Mouse (Mus musculus) G1E (cell line): ENCODE data around the gene Gosr1. TPM values are rescaled to one million over a fixed set of nuclear protein-coding genes. Genes with fewer than 3 reads are reported as not detected.
A peak's percentile ranks its signal among the peaks of the same experiment; 100 is the strongest.

Experiments used
- ATAC-seq: 2 replicates; pipeline ENCODE4 v1.8.0; 2016; ENCODE audit warnings: mild to moderate bottlenecking; ENCODE audit not compliant: insufficient number of reproducible peaks, poor library complexity, low FRiP score, severe bottlenecking; ENCODE audit errors: extremely low read depth
- DNase-seq: peaks from one replicate; pipeline ENCODE4 v3.0.0; 2012; ENCODE audit warnings: low spot score
- H3K27me3 ChIP-seq: 2 replicates; pipeline ENCODE4 v1.6.1; 2012; ENCODE audit warnings: mild to moderate bottlenecking, low read length, inconsistent platforms; ENCODE audit not compliant: insufficient read depth
- H3K36me3 ChIP-seq: replicated peaks from 2 replicates; pipeline ENCODE3; 2012; ENCODE audit warnings: mild to moderate bottlenecking, inconsistent platforms
- H3K4me1 ChIP-seq: 2 replicates; pipeline ENCODE4 v1.6.1; 2012; ENCODE audit warnings: low read depth, low read length, inconsistent platforms, mixed read lengths; ENCODE audit not compliant: insufficient read depth
- H3K4me3 ChIP-seq: 2 replicates; pipeline ENCODE4 v1.5.1; 2012; ENCODE audit warnings: low read depth, mild to moderate bottlenecking, inconsistent platforms, low read length, moderate library complexity, mixed read lengths
- H3K9me3 ChIP-seq: replicated peaks from 2 replicates; pipeline ENCODE4 v1.6.1; 2012; ENCODE audit warnings: inconsistent platforms
- CTCF ChIP-seq: IDR thresholded peaks from 2 replicates; pipeline ENCODE4 v1.5.1; 2012; ENCODE audit warnings: low read depth, low read length, inconsistent platforms, mixed read lengths
- GATA1 ChIP-seq: IDR thresholded peaks from 2 replicates; pipeline ENCODE4 v1.6.1; 2012; ENCODE audit warnings: borderline replicate concordance, low read length, inconsistent platforms, mixed read lengths
- GATA2 ChIP-seq: IDR thresholded peaks from 2 replicates; pipeline ENCODE4 v1.6.1; 2012; ENCODE audit warnings: low read depth, low read length, inconsistent platforms, borderline replicate concordance
- POLR2AphosphoS5 ChIP-seq: IDR thresholded peaks from 2 replicates; pipeline ENCODE4 v1.6.1; 2012; ENCODE audit warnings: low read depth, low read length, inconsistent platforms; ENCODE audit not compliant: insufficient replicate concordance
- TAL1 ChIP-seq: conservative IDR thresholded peaks from 2 replicates; pipeline ENCODE4 v1.6.1; 2012; ENCODE audit warnings: low read depth, low read length, inconsistent platforms, mixed read lengths
- polyA plus RNA-seq: library from polyadenylated mRNA; stranded (reverse); fragments of >175 nt; gene quantifications from 2 replicates; pipeline ENCODE4 v1.2.3, GENCODE M21; 2012
- total RNA-seq, 2 experiments: library from RNA; stranded (forward) in 1 of 2; stranded (reverse) in 1 of 2; fragments of 200-1000 nt in 1 of 2; fragments of >200 nt in 1 of 2; fragmentation: Nextera tagmentation in 1 of 2; gene quantifications; 2 replicates each; pipeline ENCODE4 v1.2.3; 2014 to 2017

The Gosr1 gene
- total and polyA plus RNA-seq, 3 experiments: 2.7 to 52.7 (median 39.0) TPM

GRCm38 (mm10) chr11:76803266-76803665 is 39.9 kb upstream of the Gosr1 start:
- Histone ChIP-seq H3K27me3 (no peaks in the 10 kb centered on the region), H3K4me1 (peaks cover 17% of the 10 kb centered on the region; the same call in 1 of the 2 replicates), H3K36me3 (peaks cover 93% of the 10 kb centered on the region), H3K4me3 (no peak overlapping the region), H3K9me3 (no peaks in the 10 kb centered on the region)
- DNase-seq (no peak), ATAC-seq (no peak)
- no peak for TF ChIP-seq GATA1
- TF ChIP-seq GATA2: no peak
- no peak for TF ChIP-seq POLR2AphosphoS5
- no peak for TF ChIP-seq TAL1
- TF ChIP-seq CTCF: no peak

- H3K36me3 ChIP-seq: peaks cover 92% of the 10 kb centered on the region
- H3K4me1 ChIP-seq: peaks cover 9% of the 10 kb centered on the region; the same call in 1 of the 2 replicates
- no peaks in the 10 kb centered on the region for H3K27me3 ChIP-seq
- TF ChIP-seq TAL1: no peak
- no peak for TF ChIP-seq CTCF
- TF ChIP-seq GATA1: no peak
- no peak for TF ChIP-seq GATA2
- no peak for TF ChIP-seq POLR2AphosphoS5
- H3K4me3 ChIP-seq: no peak overlapping the region
- DNase-seq (no peak), ATAC-seq (no peak)
- H3K9me3 ChIP-seq: no peaks in the 10 kb centered on the region
Observed at GRCm38 (mm10) chr11:76797236-76797635, 33.9 kb upstream of the Gosr1 start.

DNA sequence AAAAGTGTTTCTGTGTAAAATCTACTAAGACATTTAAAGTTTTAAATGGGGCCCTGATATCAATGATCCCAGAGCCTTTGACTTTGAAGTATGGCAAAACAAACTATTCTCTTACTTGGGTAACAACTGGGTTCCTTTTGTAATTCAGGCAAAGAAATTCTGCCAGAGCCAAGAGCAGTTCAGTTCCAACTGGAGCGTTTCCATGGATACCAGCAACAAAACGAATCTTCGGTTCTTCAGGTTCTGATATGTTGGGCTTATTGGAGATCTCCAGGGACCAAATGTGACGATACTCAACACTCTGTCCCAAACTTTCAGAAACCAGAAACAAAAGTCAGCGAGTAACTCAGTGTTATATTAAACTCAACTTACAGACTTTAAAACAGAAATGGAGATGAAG is 31.9 kb upstream of the Gosr1 start:
- H3K9me3 ChIP-seq: no peaks in the 10 kb centered on the region
- no peak for TF ChIP-seq GATA1
- H3K36me3 ChIP-seq: peaks cover 94% of the 10 kb centered on the region

GRCm38 (mm10) chr11:76791331-76791730 is 28.0 kb upstream of the Gosr1 start:
- H3K36me3 ChIP-seq: peaks cover 97% of the 10 kb centered on the region
- no peak for TF ChIP-seq POLR2AphosphoS5
- no peak for TF ChIP-seq TAL1
- no peak for TF ChIP-seq GATA2
- no peak for TF ChIP-seq GATA1
- no peak for TF ChIP-seq CTCF

More for the DNA sequence above, 31.9 kb upstream of the Gosr1 start:
- ATAC-seq: no peak
- no peak for DNase-seq
- Histone ChIP-seq H3K27me3 (no peaks in the 10 kb centered on the region), H3K4me1 (peaks cover 20% of the 10 kb centered on the region; the same call in 1 of the 2 replicates), H3K4me3 (no peak overlapping the region)

GRCm38 (mm10) chr11:76789252-76789651 is 25.9 kb upstream of the Gosr1 start:
- no peak for DNase-seq
- Histone ChIP-seq H3K4me1 (peaks cover 19% of the 10 kb centered on the region; the same call in 1 of the 2 replicates), H3K4me3 (no peak overlapping the region), H3K36me3 (peaks cover 98% of the 10 kb centered on the region), H3K9me3 (no peaks in the 10 kb centered on the region), H3K27me3 (no peaks in the 10 kb centered on the region)
- no peak for ATAC-seq
- TF ChIP-seq CTCF: peak; percentile 57; the same call in 1 of the 2 replicates
- no peak for TF ChIP-seq GATA1
- TF ChIP-seq GATA2: no peak
- TF ChIP-seq POLR2AphosphoS5: no peak
- no peak for TF ChIP-seq TAL1

More at GRCm38 (mm10) chr11:76791331-76791730, 28.0 kb upstream of the Gosr1 start:
- Histone ChIP-seq H3K27me3 (no peaks in the 10 kb centered on the region), H3K4me1 (peaks cover 15% of the 10 kb centered on the region; the same call in 1 of the 2 replicates), H3K4me3 (no peak overlapping the region), H3K9me3 (no peaks in the 10 kb centered on the region)
- DNase-seq (no peak), ATAC-seq (no peak)

- peaks cover 33% of the 10 kb centered on the region for H3K36me3 ChIP-seq
- H3K27me3 ChIP-seq: peaks cover 5% of the 10 kb centered on the region
- H3K9me3 ChIP-seq: no peaks in the 10 kb centered on the region
- no peak overlapping the region for H3K4me3 ChIP-seq
- DNase-seq: no peak
- H3K4me1 ChIP-seq: peaks cover 22% of the 10 kb centered on the region
- no peak for TF ChIP-seq TAL1
- TF ChIP-seq POLR2AphosphoS5: peak; percentile 76; the same call in 1 of the 2 replicates
- ATAC-seq: no peak
Observed at GRCm38 (mm10) chr11:76775533-76775932, 12.2 kb upstream of the Gosr1 start.

DNA sequence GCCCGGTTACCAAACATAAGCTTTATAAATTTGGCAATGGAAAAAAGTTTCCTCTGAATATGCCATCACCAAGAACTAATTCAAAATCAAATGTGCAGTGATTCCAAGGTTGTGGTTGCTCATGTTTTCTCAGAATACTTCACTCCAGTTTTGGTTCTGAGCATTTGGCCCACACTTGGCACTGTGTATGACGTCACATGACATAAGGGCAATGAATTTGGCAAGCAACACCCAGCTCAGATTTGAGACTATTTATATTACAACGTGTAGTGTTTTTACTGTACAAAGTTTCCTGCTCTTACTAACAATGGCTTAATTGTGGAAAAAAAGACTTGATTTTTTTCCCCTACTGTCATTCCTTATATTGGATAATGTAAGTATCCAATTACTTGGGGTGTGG is 10.4 kb upstream of the Gosr1 start:
- no peak for ATAC-seq
- Histone ChIP-seq H3K4me1 (peaks cover 19% of the 10 kb centered on the region), H3K36me3 (peaks cover 16% of the 10 kb centered on the region), H3K9me3 (no peaks in the 10 kb centered on the region), H3K27me3 (peaks cover 10% of the 10 kb centered on the region), H3K4me3 (no peak overlapping the region)
- no peak for DNase-seq
- TF ChIP-seq GATA2: no peak
- TF ChIP-seq CTCF: no peak
- no peak for TF ChIP-seq TAL1
- TF ChIP-seq GATA1: no peak
- no peak for TF ChIP-seq POLR2AphosphoS5
